Mouse (Mus musculus) MEL (cell line): Measurements from ENCODE around the gene Rae1. TPM values are rescaled to one million over a fixed set of nuclear protein-coding genes. Genes with fewer than 3 reads are reported as not detected.

Experiments
- DNase-seq: peaks from one replicate; pipeline ENCODE4 v3.0.0; 2011; ENCODE audit warnings: low read depth, low spot score
- H3K27ac ChIP-seq: 2 replicates; pipeline ENCODE4 v1.5.1; 2012; ENCODE audit warnings: low read depth, mild to moderate bottlenecking, control low read depth, low read length, moderate library complexity; ENCODE audit not compliant: control insufficient read depth
- H3K27me3 ChIP-seq, 2 experiments: fragments of 150-350 bp in 1 of 2; sonication (generic) in 1 of 2; 2 replicates each; pipeline ENCODE4 v1.6.1; 2012; ENCODE audit warnings: low read length in 2 of 2, mild to moderate bottlenecking in 2 of 2, improper control_type of control experiment in 1 of 2, moderate library complexity in 1 of 2; ENCODE audit not compliant: insufficient read depth in 2 of 2, control insufficient read depth in 1 of 2
- H3K36me3 ChIP-seq, 2 experiments: 2 replicates each; pipeline ENCODE4 v1.6.1; 2012 to 2014; ENCODE audit warnings: low read length in 2 of 2, improper control_type of control experiment in 1 of 2, inconsistent platforms in 1 of 2, mild to moderate bottlenecking in 1 of 2; ENCODE audit not compliant: insufficient read depth in 2 of 2, control insufficient read depth in 1 of 2
- H3K4me1 ChIP-seq, 2 experiments: fragments of 150-350 bp in 1 of 2; sonication (generic) in 1 of 2; 2 replicates each; pipeline ENCODE4 v1.6.1; 2012; ENCODE audit warnings: low read length in 2 of 2, improper control_type of control experiment in 1 of 2, mild to moderate bottlenecking in 1 of 2; ENCODE audit not compliant: insufficient read depth in 2 of 2, control insufficient read depth in 1 of 2
- H3K4me3 ChIP-seq, 2 experiments: fragments of 150-350 bp in 1 of 2; sonication (generic) in 1 of 2; 2 replicates each; pipeline ENCODE4 v1.5.1; 2012; ENCODE audit warnings: low read depth in 2 of 2, low read length in 2 of 2, mild to moderate bottlenecking in 2 of 2, moderate library complexity in 2 of 2, control low read depth in 1 of 2, improper control_type of control experiment in 1 of 2; ENCODE audit not compliant: control insufficient read depth in 1 of 2, insufficient read depth in 1 of 2
- H3K79me2 ChIP-seq: 2 replicates; pipeline ENCODE4 v1.6.1; 2012; ENCODE audit warnings: mild to moderate bottlenecking, low read length, moderate library complexity; ENCODE audit not compliant: control insufficient read depth, poor library complexity, insufficient read depth
- H3K9ac ChIP-seq: 2 replicates; pipeline ENCODE4 v1.6.1; 2012; ENCODE audit warnings: low read depth, mild to moderate bottlenecking, control low read depth, low read length, moderate library complexity; ENCODE audit not compliant: control insufficient read depth, poor library complexity, severe bottlenecking
- H3K9me3 ChIP-seq: fragments of 150-350 bp; sonication (generic); replicated peaks from 2 replicates; pipeline ENCODE4 v1.6.1; 2012; ENCODE audit warnings: mild to moderate bottlenecking, low read length, improper control_type of control experiment, moderate library complexity; ENCODE audit not compliant: insufficient read depth
- CHD1 ChIP-seq: IDR thresholded peaks from 2 replicates; pipeline ENCODE4 v1.6.1; 2012; ENCODE audit warnings: low read depth, mild to moderate bottlenecking, inconsistent platforms, low read length, improper control_type of control experiment
- CTCF ChIP-seq, 3 experiments: IDR thresholded peaks in 2 of 3; conservative IDR thresholded peaks in 1 of 3; 2 replicates each; pipeline ENCODE4 v1.5.1; 2011 to 2012; ENCODE audit warnings: low read length in 3 of 3, low read depth in 2 of 3, mild to moderate bottlenecking in 2 of 3, improper control_type of control experiment in 1 of 3, inconsistent platforms in 1 of 3, mixed read lengths in 1 of 3, moderate library complexity in 1 of 3; ENCODE audit not compliant: control insufficient read depth in 1 of 3, insufficient read depth in 1 of 3, poor library complexity in 1 of 3, severe bottlenecking in 1 of 3
- E2F4 ChIP-seq: IDR thresholded peaks from 2 replicates; pipeline ENCODE4 v1.6.1; 2011; ENCODE audit warnings: low read depth, low read length, improper control_type of control experiment, borderline replicate concordance
- EP300 ChIP-seq, 2 experiments: IDR thresholded peaks; 2 replicates each; pipeline ENCODE4 v1.6.1; 2011; ENCODE audit warnings: improper control_type of control experiment in 2 of 2, low read length in 2 of 2, low read depth in 1 of 2, mild to moderate bottlenecking in 1 of 2
- ETS1 ChIP-seq: IDR thresholded peaks from 2 replicates; pipeline ENCODE4 v1.6.1; 2012; ENCODE audit warnings: low read depth, mild to moderate bottlenecking, inconsistent platforms, low read length, improper control_type of control experiment, moderate library complexity
- GABPA ChIP-seq: IDR thresholded peaks from 2 replicates; pipeline ENCODE4 v1.6.1; 2012; ENCODE audit warnings: low read depth, mild to moderate bottlenecking, inconsistent platforms, low read length, improper control_type of control experiment, moderate library complexity
- MAFK ChIP-seq: IDR thresholded peaks from 2 replicates; pipeline ENCODE4 v1.6.1; 2011; ENCODE audit warnings: low read depth, mild to moderate bottlenecking, low read length, improper control_type of control experiment, borderline replicate concordance
- MAX ChIP-seq: IDR thresholded peaks from 2 replicates; pipeline ENCODE4 v1.6.1; 2011; ENCODE audit warnings: low read length, improper control_type of control experiment
- MAZ ChIP-seq: IDR thresholded peaks from 2 replicates; pipeline ENCODE4 v1.6.1; 2012; ENCODE audit warnings: low read depth, mild to moderate bottlenecking, inconsistent platforms, low read length, improper control_type of control experiment
- MXI1 ChIP-seq: IDR thresholded peaks from 2 replicates; pipeline ENCODE4 v1.6.1; 2011; ENCODE audit warnings: mild to moderate bottlenecking, low read depth, low read length, improper control_type of control experiment
- MYC ChIP-seq: IDR thresholded peaks from 2 replicates; pipeline ENCODE4 v1.6.1; 2011; ENCODE audit warnings: low read depth, mild to moderate bottlenecking, low read length, improper control_type of control experiment, moderate library complexity
- NRF1 ChIP-seq: IDR thresholded peaks from 2 replicates; pipeline ENCODE4 v1.6.1; 2014; ENCODE audit warnings: low read depth, mild to moderate bottlenecking, inconsistent platforms, low read length, improper control_type of control experiment, moderate library complexity; ENCODE audit not compliant: poor library complexity, insufficient read depth, severe bottlenecking
- POLR2A ChIP-seq, 2 experiments: IDR thresholded peaks; 2 replicates each; pipeline ENCODE4 v1.6.1; 2011 to 2012; ENCODE audit warnings: low read length in 2 of 2, mild to moderate bottlenecking in 2 of 2, control low read depth in 1 of 2, improper control_type of control experiment in 1 of 2, low read depth in 1 of 2, moderate library complexity in 1 of 2; ENCODE audit not compliant: control insufficient read depth in 1 of 2, insufficient read depth in 1 of 2, poor library complexity in 1 of 2
- RCOR1 ChIP-seq: IDR thresholded peaks from 2 replicates; pipeline ENCODE4 v1.6.1; 2012; ENCODE audit warnings: low read depth, mild to moderate bottlenecking, inconsistent platforms, low read length, improper control_type of control experiment
- SMC3 ChIP-seq: IDR thresholded peaks from 2 replicates; pipeline ENCODE4 v1.6.1; 2011; ENCODE audit warnings: low read depth, low read length, improper control_type of control experiment
- TAL1 ChIP-seq: IDR thresholded peaks from 2 replicates; pipeline ENCODE4 v1.6.1; 2012; ENCODE audit warnings: mild to moderate bottlenecking, inconsistent platforms, low read length, moderate library complexity, mixed read lengths
- TCF12 ChIP-seq: IDR thresholded peaks from 2 replicates; pipeline ENCODE4 v1.6.1; 2014; ENCODE audit warnings: low read depth, mild to moderate bottlenecking, inconsistent platforms, low read length, improper control_type of control experiment, moderate library complexity
- USF2 ChIP-seq, 2 experiments: IDR thresholded peaks; 2 replicates each; pipeline ENCODE4 v1.6.1; 2011 to 2012; ENCODE audit warnings: improper control_type of control experiment in 2 of 2, low read length in 2 of 2, borderline replicate concordance in 1 of 2, inconsistent platforms in 1 of 2, low read depth in 1 of 2, mild to moderate bottlenecking in 1 of 2; ENCODE audit not compliant: insufficient read depth in 1 of 2
- ZC3H11A ChIP-seq: IDR thresholded peaks from 2 replicates; pipeline ENCODE4 v1.6.1; 2012; ENCODE audit warnings: low read depth, mild to moderate bottlenecking, inconsistent platforms, low read length, improper control_type of control experiment
- ZMIZ1 ChIP-seq: IDR thresholded peaks from 2 replicates; pipeline ENCODE4 v1.6.1; 2012; ENCODE audit warnings: low read depth, mild to moderate bottlenecking, inconsistent platforms, low read length, improper control_type of control experiment, moderate library complexity
- polyA plus RNA-seq, 2 experiments: library from polyadenylated mRNA; stranded (reverse) in 1 of 2; unstranded in 1 of 2; fragments of >175 nt in 1 of 2; fragments of >200 nt in 1 of 2; gene quantifications; 2 replicates each; pipeline versions ENCODE4 v1.2.1 to v1.2.4; 2012; ENCODE audit warnings: low replicate concordance in 2 of 2, low read depth in 1 of 2; ENCODE audit not compliant: insufficient read length in 2 of 2, insufficient read depth in 1 of 2, missing spikeins in 1 of 2
- total RNA-seq: library from RNA; depleted of rRNA; stranded (reverse); fragments of 300-350 nt; gene quantifications from 2 replicates; pipeline ENCODE4 v1.2.3, GENCODE M21; 2012

The Rae1 gene
- total and polyA plus RNA-seq, 3 experiments, result 156 to 172 TPM; not detected in 1

GRCm38 (mm10) chr2:173023371-173023851 lies 23.5 kb downstream of the Rae1 start (continued):
- TF ChIP-seq ZC3H11A (no peak), POLR2A (IDR thresholded peaks at IDR 0.05; ENCODE audit: control insufficient read depth in 1 of 2, insufficient read depth in 1 of 2, low read depth in 1 of 2, low read length in 2 of 2, poor library complexity in 1 of 2) (no peak), TAL1 (peak; percentile 50), CTCF (IDR thresholded peaks at IDR 0.05 in 2 of 3, conservative IDR thresholded peaks at IDR 0.05 in 1 of 3; ENCODE audit: control insufficient read depth in 1 of 3, insufficient read depth in 1 of 3, low read depth in 2 of 3, low read length in 3 of 3, poor library complexity in 1 of 3, severe bottlenecking in 1 of 3) (no peak), TCF12 (no peak), MAX (peak; percentile 41; the same call in 1 of the 2 replicates), CHD1 (no peak), USF2 (IDR thresholded peaks at IDR 0.05; ENCODE audit: borderline replicate concordance in 1 of 2, insufficient read depth in 1 of 2, low read depth in 1 of 2, low read length in 2 of 2) (no peak), GABPA (no peak), MXI1 (no peak; the same call in 1 of the 2 replicates)

GRCm38 (mm10) chr2:173023966-173024365 lies 24.0 kb downstream of the Rae1 start:
- peaks cover 6 to 47% of the 10 kb centered on the region in 2 experiments for H3K4me1 ChIP-seq
- H3K79me2 ChIP-seq, result peaks cover 60% of the 10 kb centered on the region
- DNase-seq, result no peak
- no peaks in the 10 kb centered on the region for H3K27me3 ChIP-seq
- H3K27ac ChIP-seq, result no peak overlapping the region
- H3K9ac ChIP-seq, result peak overlapping the region; percentile 80
- no peaks in the 10 kb centered on the region for H3K9me3 ChIP-seq
- TF ChIP-seq SMC3 (no peak), MAFK (no peak), EP300 (IDR thresholded peaks at IDR 0.05; ENCODE audit: low read depth in 1 of 2, low read length in 2 of 2) (no peak), MAZ (no peak), POLR2A (IDR thresholded peaks at IDR 0.05; ENCODE audit: control insufficient read depth in 1 of 2, insufficient read depth in 1 of 2, low read depth in 1 of 2, low read length in 2 of 2, poor library complexity in 1 of 2) (no peak), ZMIZ1 (no peak), RCOR1 (no peak), NRF1 (no peak), ETS1 (no peak), CHD1 (no peak), E2F4 (no peak), MYC (no peak)
- H3K36me3 ChIP-seq, result peaks cover 7 to 33% of the 10 kb centered on the region in 2 experiments; a peak in 3 of 4 replicates
- H3K4me3 ChIP-seq, result peak overlapping the region; percentile 82 to 99; a peak in 3 of 4 replicates
